Mouse (Mus musculus) E14TG2a.4 (cell line): ENCODE results near the gene Abcg8.

Experiments
- H3K27me3 ChIP-seq: 2 replicates; pipeline ENCODE4 v1.6.1; 2014; ENCODE audit warnings: low read length, control low read depth; ENCODE audit not compliant: insufficient read depth
- H3K36me3 ChIP-seq: 2 replicates; pipeline ENCODE4 v1.6.1; 2014; ENCODE audit warnings: low read length, control low read depth; ENCODE audit not compliant: insufficient read depth
- H3K4me1 ChIP-seq: replicated peaks from 2 replicates; pipeline ENCODE4 v1.6.1; 2014; ENCODE audit warnings: low read depth, low read length, control low read depth
- H3K4me3 ChIP-seq: replicated peaks from 2 replicates; pipeline ENCODE4 v1.5.1; 2014; ENCODE audit warnings: mild to moderate bottlenecking, low read length
- H3K9me3 ChIP-seq: 2 replicates; pipeline ENCODE4 v1.6.1; 2014; ENCODE audit warnings: low read length, control low read depth
- CTCF ChIP-seq: conservative IDR thresholded peaks from 2 replicates; pipeline ENCODE4 v1.5.1; 2014; ENCODE audit warnings: low read length
- NANOG ChIP-seq: IDR thresholded peaks from 2 replicates; pipeline ENCODE4 v1.6.1; 2014; ENCODE audit warnings: borderline replicate concordance, low read length, mixed read lengths
- POU5F1 ChIP-seq: IDR thresholded peaks from 2 replicates; pipeline ENCODE4 v1.6.1; 2014; ENCODE audit warnings: low read length, borderline replicate concordance

The Abcg8 gene

DNA sequence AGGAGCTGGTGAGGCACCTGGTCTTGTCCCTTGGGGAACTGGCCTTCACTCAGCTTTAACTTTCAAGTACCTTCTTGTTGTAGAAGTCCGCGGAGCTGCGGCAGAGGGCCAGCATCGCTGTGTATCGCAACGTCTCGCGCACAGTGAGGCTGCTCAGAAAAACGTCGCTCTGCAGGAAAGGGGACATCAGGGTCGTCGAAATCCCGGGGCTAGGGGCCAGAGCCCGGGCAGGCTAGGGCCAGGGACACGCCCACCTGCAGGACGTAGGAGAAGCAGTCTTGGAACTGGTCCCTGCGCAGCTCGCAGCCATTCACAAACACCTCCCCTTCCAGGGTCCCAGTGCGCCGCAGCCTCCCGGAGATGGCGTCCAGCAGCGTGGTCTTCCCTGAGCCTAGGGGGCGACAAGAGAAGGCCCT lies at the start of gene Abcg8:
Abcg8 (plus strand) TSS at position 352 of the 416 bp plus-strand sequence.
- Histone ChIP-seq H3K4me3 (peak within 1 kb of the TSS; percentile 61), H3K36me3 (no peaks in the 10 kb centered on the region), H3K27me3 (peaks cover 39% of the 10 kb centered on the region), H3K4me1 (peaks cover 6% of the 10 kb centered on the region), H3K9me3 (no peaks in the 10 kb centered on the region)
- TF ChIP-seq CTCF (no peak), NANOG (no peak), POU5F1 (no peak)

- Histone ChIP-seq H3K27me3 (no peaks in the 10 kb centered on the region), H3K9me3 (no peaks in the 10 kb centered on the region), H3K4me1 (peaks cover 12% of the 10 kb centered on the region), H3K4me3 (peak overlapping the region; percentile 84), H3K36me3 (no peaks in the 10 kb centered on the region)
- TF ChIP-seq CTCF (no peak), POU5F1 (no peak), NANOG (no peak)
Observed at GRCm38 (mm10) chr17:84626857-84627305, 49.2 kb upstream of the Abcg8 start.

DNA sequence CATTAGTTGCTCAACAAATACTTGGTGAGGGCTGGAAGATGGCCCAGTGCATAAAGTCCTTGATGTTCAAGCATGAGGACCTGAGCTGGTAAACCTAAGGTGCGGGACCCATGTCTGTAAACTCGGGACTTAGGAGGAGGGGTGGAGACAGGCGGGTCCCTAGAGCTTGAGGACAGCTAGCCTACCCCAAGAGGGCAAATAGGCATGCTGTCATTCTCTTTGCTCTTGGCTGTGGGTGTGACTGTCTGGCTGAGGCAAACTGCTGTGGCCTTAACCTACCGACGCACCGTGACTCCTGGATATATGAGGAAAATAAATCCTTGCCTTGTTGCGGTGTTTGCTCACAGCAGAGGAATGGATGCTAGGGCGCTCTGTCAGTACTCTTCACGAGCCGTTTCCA lies 48.4 kb upstream of the Abcg8 start:
- H3K36me3 ChIP-seq: no peaks in the 10 kb centered on the region
- no peaks in the 10 kb centered on the region for H3K9me3 ChIP-seq
- no peak overlapping the region for H3K4me3 ChIP-seq
- peaks cover 12% of the 10 kb centered on the region for H3K4me1 ChIP-seq
- H3K27me3 ChIP-seq: no peaks in the 10 kb centered on the region
- TF ChIP-seq POU5F1 (no peak), CTCF (no peak), NANOG (no peak)

- no peaks in the 10 kb centered on the region for H3K36me3 ChIP-seq
- no peaks in the 10 kb centered on the region for H3K27me3 ChIP-seq
- H3K4me3 ChIP-seq: no peak overlapping the region
- H3K4me1 ChIP-seq: peaks cover 15% of the 10 kb centered on the region
- H3K9me3 ChIP-seq: no peaks in the 10 kb centered on the region
- TF ChIP-seq NANOG (no peak), CTCF (no peak), POU5F1 (no peak)
Observed at GRCm38 (mm10) chr17:84628611-84629010, 47.5 kb upstream of the Abcg8 start.

DNA sequence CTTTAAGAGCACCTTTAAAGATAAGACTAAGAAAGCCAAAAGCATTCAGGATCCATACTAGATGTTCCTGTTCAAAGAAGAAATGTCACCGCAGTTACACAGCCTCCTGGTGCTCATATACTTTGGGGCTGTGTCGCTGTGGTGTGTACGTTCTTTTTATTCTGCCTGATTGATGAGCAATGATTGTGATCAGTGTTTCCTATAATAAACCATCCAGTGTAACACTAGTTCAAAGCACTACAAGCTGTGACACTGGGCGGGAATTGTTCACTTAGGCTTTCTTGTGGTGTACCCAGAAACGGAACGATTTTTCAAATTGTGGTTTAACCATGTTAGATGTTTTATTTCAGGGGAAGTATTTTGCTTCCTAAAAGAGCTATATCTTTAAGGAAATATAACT lies 44.3 kb upstream of the Abcg8 start:
- no peaks in the 10 kb centered on the region for H3K27me3 ChIP-seq
- peaks cover 29% of the 10 kb centered on the region for H3K4me1 ChIP-seq
- TF ChIP-seq CTCF: no peak
- no peak for TF ChIP-seq POU5F1
- TF ChIP-seq NANOG: no peak
- H3K36me3 ChIP-seq: no peaks in the 10 kb centered on the region
- no peak overlapping the region for H3K4me3 ChIP-seq
- no peaks in the 10 kb centered on the region for H3K9me3 ChIP-seq

GRCm38 (mm10) chr17:84633443-84633842 lies 42.7 kb upstream of the Abcg8 start:
- Histone ChIP-seq H3K4me1 (peaks cover 31% of the 10 kb centered on the region), H3K9me3 (no peaks in the 10 kb centered on the region), H3K36me3 (no peaks in the 10 kb centered on the region), H3K27me3 (no peaks in the 10 kb centered on the region), H3K4me3 (no peak overlapping the region)
- TF ChIP-seq CTCF (no peak), NANOG (no peak), POU5F1 (no peak)

- no peak for TF ChIP-seq NANOG
- TF ChIP-seq CTCF: no peak
- no peak for TF ChIP-seq POU5F1
- no peaks in the 10 kb centered on the region for H3K36me3 ChIP-seq
- no peaks in the 10 kb centered on the region for H3K27me3 ChIP-seq
- H3K4me3 ChIP-seq: no peak overlapping the region
- peaks cover 46% of the 10 kb centered on the region for H3K4me1 ChIP-seq
- H3K9me3 ChIP-seq: no peaks in the 10 kb centered on the region
Observed at GRCm38 (mm10) chr17:84636328-84636727, 39.8 kb upstream of the Abcg8 start.

GRCm38 (mm10) chr17:84637971-84638370 lies 38.1 kb upstream of the Abcg8 start:
- no peaks in the 10 kb centered on the region for H3K27me3 ChIP-seq
- no peaks in the 10 kb centered on the region for H3K36me3 ChIP-seq
- TF ChIP-seq CTCF: no peak
- no peak for TF ChIP-seq NANOG
- no peak overlapping the region for H3K4me3 ChIP-seq
- H3K4me1 ChIP-seq: peaks cover 48% of the 10 kb centered on the region
- no peaks in the 10 kb centered on the region for H3K9me3 ChIP-seq

- no peaks in the 10 kb centered on the region for H3K27me3 ChIP-seq
- H3K4me1 ChIP-seq: peaks cover 62% of the 10 kb centered on the region
- H3K9me3 ChIP-seq: no peaks in the 10 kb centered on the region
- no peak overlapping the region for H3K4me3 ChIP-seq
- no peaks in the 10 kb centered on the region for H3K36me3 ChIP-seq
- TF ChIP-seq POU5F1 (no peak), CTCF (no peak), NANOG (no peak)
Observed at GRCm38 (mm10) chr17:84639796-84640378, 36.2 kb upstream of the Abcg8 start.

DNA sequence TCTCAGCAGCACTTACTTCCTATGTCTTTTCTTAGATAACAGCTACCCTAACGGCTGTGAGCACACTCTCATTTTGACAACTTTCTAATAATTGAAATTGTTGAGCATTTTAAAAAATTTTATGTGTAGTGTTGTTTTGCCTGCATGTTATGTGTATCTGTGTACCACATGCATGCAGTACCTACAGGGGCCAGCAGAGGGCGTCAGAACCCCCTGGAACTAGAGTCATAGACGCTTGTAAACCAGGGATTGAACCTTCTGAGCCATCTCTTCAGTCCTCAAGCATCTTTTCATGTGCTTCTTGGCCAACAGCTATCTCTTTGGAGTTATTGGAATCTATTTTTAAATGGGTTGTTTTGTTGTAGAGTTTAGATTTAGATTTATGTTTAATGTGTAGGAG lies 34.2 kb upstream of the Abcg8 start:
- H3K27me3 ChIP-seq: no peaks in the 10 kb centered on the region
- no peaks in the 10 kb centered on the region for H3K36me3 ChIP-seq
- peak; percentile 94 for TF ChIP-seq CTCF
- no peak for TF ChIP-seq POU5F1
- TF ChIP-seq NANOG: no peak
- H3K4me1 ChIP-seq: peaks cover 60% of the 10 kb centered on the region
- no peaks in the 10 kb centered on the region for H3K9me3 ChIP-seq
- H3K4me3 ChIP-seq: no peak overlapping the region
